Mouse (Mus musculus): Measurements from ENCODE around the gene Cars2.
A peak's percentile ranks its signal among the peaks of the same experiment; 100 is the strongest.

DNA sequence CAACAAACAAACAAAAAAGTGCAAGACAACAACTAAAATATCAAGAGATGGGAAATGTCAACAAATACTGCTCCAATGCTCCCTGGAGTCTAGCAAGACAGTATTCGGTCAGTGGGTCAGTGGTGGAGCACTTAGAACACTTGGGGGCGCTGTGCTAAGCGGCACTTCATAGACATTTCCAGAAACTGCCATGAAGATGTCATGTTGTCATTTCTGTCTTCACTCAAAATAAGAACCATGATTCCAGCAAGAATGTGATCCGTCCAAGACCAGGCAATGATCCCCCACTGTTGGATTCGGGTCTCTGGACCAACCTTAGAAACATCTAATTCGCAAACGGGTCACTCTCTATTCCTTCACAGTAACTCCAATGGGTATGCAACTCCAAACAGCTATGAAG lies 877 bp downstream of the Cars2 start:
- peak; percentile 37; the same call in 1 of the 2 replicates for TF ChIP-seq CTCF (IDR thresholded peaks at IDR 0.05; ENCODE audit: extremely low read depth, insufficient read depth, low read length)
- no peak for TF ChIP-seq POLR2A (IDR thresholded peaks at IDR 0.05; ENCODE audit: extremely low read depth, insufficient read depth, low read length)
